Mouse (Mus musculus) spleen, adult 2 months (tissue): Measurements from ENCODE around the gene Chst11.

Experiments
- CTCF ChIP-seq: fragments of 200-500 bp; IDR thresholded peaks from 2 replicates; pipeline ENCODE4 v1.5.1; 2011; ENCODE audit warnings: mild to moderate bottlenecking, inconsistent platforms; ENCODE audit not compliant: insufficient read depth, insufficient read length, insufficient replicate concordance; ENCODE audit errors: extremely low read depth
- POLR2A ChIP-seq: fragments of 200-500 bp; IDR thresholded peaks from 2 replicates; pipeline ENCODE4 v1.6.1; 2011; ENCODE audit warnings: low read depth, low read length, inconsistent platforms

DNA sequence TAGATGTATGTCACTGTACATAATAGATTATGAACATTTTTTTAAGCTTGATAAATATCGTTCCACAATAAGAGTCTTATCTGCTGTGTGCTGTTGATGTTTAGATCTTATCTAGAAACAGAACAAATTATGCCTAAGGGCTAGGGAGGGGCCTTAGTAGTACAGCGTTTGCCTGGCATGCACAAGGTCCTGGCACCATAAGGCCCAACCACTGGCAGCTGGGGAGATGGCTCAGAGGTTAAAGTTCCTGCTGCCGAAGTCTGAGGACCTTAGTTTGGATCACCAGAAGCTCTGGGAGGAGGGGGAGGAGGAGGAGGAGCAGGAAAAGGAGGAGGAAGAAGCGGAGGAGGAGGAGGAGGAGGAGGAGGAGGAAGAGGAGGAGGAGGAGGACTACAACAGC, 135.6 kb downstream of the Chst11 start:
- no peak for TF ChIP-seq CTCF
- no peak for TF ChIP-seq POLR2A
